Mouse (Mus musculus) cerebellum, adult 11 months (tissue): ENCODE results near the gene Meis1.

Source experiments
- DNase-seq: peaks from one replicate; pipeline ENCODE4 v3.0.0; 2022

Meis1 gene

DNA sequence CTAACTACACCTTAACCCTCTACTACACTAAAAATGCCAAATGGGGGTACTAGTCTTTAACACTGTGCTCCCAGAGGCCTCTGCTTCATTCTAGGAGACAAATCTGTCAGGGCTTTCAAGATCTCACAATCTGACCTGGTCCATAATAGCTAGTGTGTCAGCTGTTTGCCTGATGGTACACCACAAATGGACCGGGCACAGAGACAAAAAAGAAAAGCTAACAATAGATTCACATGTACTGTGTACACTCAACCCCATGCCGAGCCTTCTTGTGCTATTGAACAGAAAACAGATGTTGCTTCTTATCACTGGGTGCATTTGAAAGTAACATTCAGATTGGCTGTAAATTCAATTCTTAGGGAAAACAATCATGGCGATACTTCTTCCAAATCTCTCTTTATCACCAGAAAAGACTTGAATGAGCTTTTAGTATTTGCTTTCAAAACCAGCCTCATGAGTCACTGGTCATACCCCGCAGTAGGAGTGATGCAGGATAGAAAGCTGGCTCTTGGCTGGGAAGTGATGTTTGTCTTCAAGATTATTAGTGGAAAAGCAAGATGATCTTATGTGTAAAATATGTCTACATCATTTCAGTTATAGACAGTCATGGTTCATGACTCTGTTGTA is 30.0 kb downstream of the Meis1 start:
- DNase-seq: no peak

GRCm38 (mm10) chr11:18983813-18984212 is 35.0 kb downstream of the Meis1 start:
- no peak for DNase-seq

- no peak for DNase-seq
These were observed 35.5 kb downstream of the Meis1 start for GRCm38 (mm10) chr11:18983294-18983693.

DNA sequence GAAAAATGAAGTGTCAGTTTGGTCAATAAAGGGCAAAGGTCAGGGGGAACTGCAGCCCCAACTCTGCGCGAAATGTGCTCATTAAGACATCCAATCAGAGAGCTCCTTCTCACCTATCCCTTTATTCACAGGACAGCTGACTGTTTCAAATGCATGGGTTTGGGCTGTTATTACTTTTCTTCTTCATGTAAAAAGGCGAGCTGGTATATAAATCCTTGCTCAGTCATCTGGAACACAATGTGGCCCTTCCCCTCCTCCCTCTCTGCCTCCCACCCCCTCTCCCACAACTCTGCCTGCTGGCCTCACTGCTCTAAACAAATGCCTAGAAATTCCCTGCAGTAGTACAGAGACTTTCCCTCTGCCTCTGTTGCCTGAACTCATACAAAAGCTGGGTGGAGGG is 36.5 kb downstream of the Meis1 start:
- DNase-seq: no peak

- no peak for DNase-seq
These were observed 37.4 kb downstream of the Meis1 start for GRCm38 (mm10) chr11:18981367-18981766.

GRCm38 (mm10) chr11:18980615-18981014 is 38.2 kb downstream of the Meis1 start:
- DNase-seq: no peak

GRCm38 (mm10) chr11:18975087-18975486 is 43.7 kb downstream of the Meis1 start:
- DNase-seq: no peak

DNA sequence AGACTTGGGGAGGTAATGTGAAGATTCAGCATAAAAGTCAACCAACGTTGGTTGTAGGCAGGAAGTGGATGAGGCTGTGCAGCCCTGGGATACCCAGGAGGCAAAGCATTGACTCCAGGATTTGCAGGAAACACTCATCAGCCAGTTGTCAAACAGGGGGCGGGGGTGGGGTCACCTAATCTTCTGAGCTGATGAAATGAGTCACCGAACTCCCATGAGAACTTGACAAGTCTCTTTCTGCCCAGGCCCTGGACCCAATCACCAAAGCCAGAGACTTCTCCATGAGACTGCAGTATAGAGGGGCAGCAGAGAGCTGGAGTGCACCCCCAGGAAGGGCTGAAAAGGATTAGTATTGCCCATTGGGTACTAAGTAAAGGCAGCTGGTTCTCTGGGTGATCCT is 45.0 kb downstream of the Meis1 start:
- DNase-seq: no peak

GRCm38 (mm10) chr11:18972968-18973367 is 45.8 kb downstream of the Meis1 start:
- no peak for DNase-seq

DNA sequence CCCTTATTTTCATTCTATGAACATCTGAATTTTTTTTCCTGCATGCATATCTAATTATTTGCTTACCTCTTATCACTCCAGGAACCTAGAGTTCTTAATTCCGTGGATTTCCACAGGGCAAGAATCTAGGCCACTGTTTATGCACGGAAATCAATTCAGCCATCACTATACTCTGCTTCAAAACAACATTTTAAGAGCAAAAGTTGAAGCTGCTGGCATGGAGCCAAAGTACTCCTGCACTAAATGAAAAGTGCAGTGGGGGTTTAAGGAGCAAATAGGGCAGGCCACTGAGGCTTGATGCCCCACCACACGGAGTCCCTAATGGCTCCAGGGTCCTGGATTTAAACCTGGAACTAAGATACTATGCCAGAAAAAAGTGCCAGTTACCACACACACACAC is 47.2 kb downstream of the Meis1 start:
- no peak for DNase-seq

GRCm38 (mm10) chr11:18969920-18970336 is 48.9 kb downstream of the Meis1 start:
- DNase-seq: no peak

DNA sequence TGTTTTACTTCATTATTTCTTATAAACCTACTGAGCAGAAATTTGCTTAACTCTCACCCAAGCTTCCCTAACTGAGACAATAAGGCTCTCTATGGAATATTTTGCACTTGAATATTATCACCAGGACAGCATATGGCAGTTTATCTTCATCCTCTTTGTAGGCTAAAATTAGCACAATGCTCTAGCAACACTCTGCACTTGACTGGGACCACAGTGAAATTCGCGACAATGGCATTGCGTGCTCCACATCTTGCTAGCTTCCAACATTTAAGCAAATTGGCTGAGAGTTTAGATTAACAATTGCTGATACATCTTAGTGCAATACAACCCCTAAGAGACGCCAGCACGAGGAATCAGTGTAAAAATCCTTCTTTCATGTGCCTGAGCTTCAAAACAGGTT is 54.4 kb downstream of the Meis1 start:
- no peak for DNase-seq

GRCm38 (mm10) chr11:18963202-18964136 is 55.3 kb downstream of the Meis1 start:
- DNase-seq: no peak

DNA sequence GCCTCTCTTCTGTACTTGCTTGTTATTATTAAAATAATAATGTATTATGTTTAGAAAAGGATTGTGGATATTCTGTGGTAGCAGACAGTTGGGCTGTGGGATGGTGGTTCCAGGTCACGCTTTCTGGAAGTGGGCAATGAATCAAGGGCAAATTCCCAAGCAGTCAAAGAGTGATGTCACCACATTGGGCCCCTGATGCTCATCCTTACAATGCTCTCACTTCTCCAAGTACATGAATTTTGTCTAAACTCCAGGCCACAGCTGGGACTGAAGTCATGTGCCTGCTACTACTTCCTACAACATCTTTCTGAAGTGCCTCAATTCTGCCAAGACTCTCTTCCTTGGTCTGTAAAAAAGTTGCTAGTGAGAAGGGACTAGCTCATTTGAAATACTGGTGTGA is 59.3 kb downstream of the Meis1 start:
- no peak for DNase-seq

GRCm38 (mm10) chr11:18957805-18958770 is 60.7 kb downstream of the Meis1 start:
- no peak for DNase-seq

GRCm38 (mm10) chr11:18957097-18957804 is 61.5 kb downstream of the Meis1 start:
- no peak for DNase-seq

- peak; percentile 37 for DNase-seq
These were observed 62.8 kb downstream of the Meis1 start for GRCm38 (mm10) chr11:18955969-18956368.

DNA sequence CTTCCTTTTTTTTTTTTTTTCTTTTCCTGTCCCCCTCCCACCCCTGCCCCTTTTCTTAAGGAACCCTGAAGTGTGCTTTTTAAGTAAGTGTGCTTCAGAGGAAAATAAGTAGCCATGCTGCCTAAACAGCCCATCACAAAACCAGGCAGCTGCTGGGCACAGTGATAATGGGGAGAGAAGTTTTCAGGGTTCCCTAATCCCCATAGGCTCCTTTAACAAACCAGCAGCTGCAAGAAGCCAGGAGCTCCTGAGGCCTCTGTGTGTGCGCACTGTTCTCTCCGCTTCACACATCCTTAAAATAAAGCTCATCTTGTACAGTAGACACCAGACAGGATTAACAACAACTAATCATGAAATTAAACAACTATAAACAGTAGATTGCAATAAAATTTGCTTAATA is 63.9 kb downstream of the Meis1 start:
- no peak for DNase-seq

GRCm38 (mm10) chr11:18953892-18954291 is 64.9 kb downstream of the Meis1 start:
- DNase-seq: no peak

- no peak for DNase-seq
These were observed 70.0 kb downstream of the Meis1 start for GRCm38 (mm10) chr11:18948600-18949295.

GRCm38 (mm10) chr11:18947434-18947833 is 71.4 kb downstream of the Meis1 start:
- no peak for DNase-seq

- DNase-seq: no peak
These were observed 73.0 kb downstream of the Meis1 start for GRCm38 (mm10) chr11:18945778-18946177.
